Mouse (Mus musculus): ENCODE data around the gene Glis3. TPM values are rescaled to one million over a fixed set of nuclear protein-coding genes. Genes with fewer than 3 reads are reported as not detected.

The Glis3 gene
- total RNA-seq (2023), result 0.22 to 1.6 TPM (median 0.55 TPM) in 3 of 4 replicates, not detected in the other

GRCm38 (mm10) chr19:28679776-28680391, at the start of gene Glis3:
TSS of gene Glis3 (minus strand) at chr19:28680077.

Other genes with a start within 250 kb of the Glis3 start
- gene Slc1a1, start 155.0 kb upstream of the Glis3 start, total RNA-seq (2023), result 0.21 TPM in 1 of 4 replicates, not detected in the others